Mouse (Mus musculus) kidney, adult 9 months (tissue): ENCODE data around the gene Pcgf1.

ENCODE experiments used
- DNase-seq: peaks from one replicate; pipeline ENCODE4 v3.0.0; 2022

The Pcgf1 gene

GRCm38 (mm10) chr6:83127419-83127818 lies 49.8 kb downstream of the Pcgf1 start:
- no peak for DNase-seq
